Mouse (Mus musculus) CH12F3 (cell line): Measurements from ENCODE around the gene Inhbe.

Experiments
- in situ Hi-C: fragments of 300-500 bp; cut with MboI; formaldehyde crosslinking; loops from 2 replicates; pipeline ENCODE4 v1.14.3; 2020; ENCODE audit warnings: low sequenced_read_pairs

The Inhbe gene

GRCm38 (mm10) chr10:127353909-127354895, at the start of gene Inhbe:
Gene Inhbe, minus strand, starts transcription at chr10:127354411.
- in situ Hi-C loops = no loop called here

- in situ Hi-C loops = no loop called here
Observed at GRCm38 (mm10) chr10:127391774-127392173, 37.6 kb upstream of the Inhbe start.

- in situ Hi-C loops = no loop called here
Observed at GRCm38 (mm10) chr10:127381743-127382134, 27.5 kb upstream of the Inhbe start.

- in situ Hi-C loops = no loop called here
Observed at GRCm38 (mm10) chr10:127380767-127381742, 26.8 kb upstream of the Inhbe start.

GRCm38 (mm10) chr10:127380251-127380691, 26.1 kb upstream of the Inhbe start, which contains the start of gene R3hdm2:
Gene R3hdm2, plus strand, starts transcription at chr10:127380327.
- in situ Hi-C loops = no loop called here

- in situ Hi-C loops = no loop called here
Observed at GRCm38 (mm10) chr10:127379654-127380053, 25.4 kb upstream of the Inhbe start.

GRCm38 (mm10) chr10:127377700-127378099, 23.5 kb upstream of the Inhbe start:
- in situ Hi-C loops = no loop called here

GRCm38 (mm10) chr10:127371023-127371422, 16.8 kb upstream of the Inhbe start:
- in situ Hi-C loops = no loop called here

- in situ Hi-C loops = no loop called here
Observed at GRCm38 (mm10) chr10:127369834-127370820, 15.9 kb upstream of the Inhbe start, which contains the start of gene Inhbc. Gene Inhbc, minus strand, starts transcription at chr10:127370431.

- in situ Hi-C loops = no loop called here
Observed at GRCm38 (mm10) chr10:127368273-127368672, 14.1 kb upstream of the Inhbe start.

GRCm38 (mm10) chr10:127367116-127367515, 12.9 kb upstream of the Inhbe start:
- in situ Hi-C loops = no loop called here

- in situ Hi-C loops = no loop called here
Observed at GRCm38 (mm10) chr10:127360714-127361113, 6.5 kb upstream of the Inhbe start.

GRCm38 (mm10) chr10:127355336-127355735, 1.1 kb upstream of the Inhbe start:
- in situ Hi-C loops = no loop called here

- in situ Hi-C loops = no loop called here
Observed at GRCm38 (mm10) chr10:127352766-127353165, 1.4 kb downstream of the Inhbe start.

GRCm38 (mm10) chr10:127352187-127352586, 2.0 kb downstream of the Inhbe start:
- in situ Hi-C loops = no loop called here

GRCm38 (mm10) chr10:127351719-127352118, 2.5 kb downstream of the Inhbe start:
- in situ Hi-C loops = no loop called here

- in situ Hi-C loops = no loop called here
Observed at GRCm38 (mm10) chr10:127351285-127351595, 3.0 kb downstream of the Inhbe start.

- in situ Hi-C loops = no loop called here
Observed at GRCm38 (mm10) chr10:127350594-127351284, 3.5 kb downstream of the Inhbe start.

GRCm38 (mm10) chr10:127349810-127350209, 4.4 kb downstream of the Inhbe start:
- in situ Hi-C loops = no loop called here
